Comparison of ENCODE assay signal across 8 mouse cellular contexts in the genomic region with DNA sequence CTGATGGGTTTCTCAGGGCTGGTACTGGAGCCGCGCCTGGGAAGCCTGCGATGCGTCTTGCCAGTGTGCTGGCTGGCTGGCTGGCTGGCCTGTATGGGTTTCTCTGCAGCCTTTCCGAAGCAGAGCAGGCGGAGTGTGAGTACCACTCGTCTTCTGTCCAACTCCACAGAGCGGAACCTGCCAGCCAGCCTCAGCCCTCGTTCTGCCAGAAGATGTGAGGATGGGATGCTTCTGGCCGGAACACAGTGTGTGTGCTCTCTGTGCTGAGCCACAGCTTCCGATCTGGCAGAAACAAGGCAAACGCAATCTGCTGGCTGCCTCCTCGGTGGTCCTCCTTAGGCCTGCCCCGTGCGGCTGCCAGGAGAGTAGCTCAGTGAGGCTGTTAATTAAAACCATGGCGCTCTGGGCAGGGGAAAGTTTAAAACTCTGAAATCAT.
A peak's percentile ranks its signal among the peaks of the same experiment; 100 is the strongest.
DNase-seq lines count a peak whose midpoint lies in the region.

No protein-coding gene starts in this region.

- DNase-seq in heart, adult 11 months = peak; percentile 91
- no peak for DNase-seq in heart, postnatal 25 days (ENCODE audit: low spot score)
- peak; percentile 32 for DNase-seq in R1 (ENCODE audit: low read depth, low spot score)
- peak; percentile 20 for DNase-seq in fibroblast of lung, adult 2 months (ENCODE audit: low read depth)
- peak; percentile 21 to 37 for DNase-seq in left cerebral cortex, postnatal 14 days (ENCODE audit: low spot score in 2 of 2)
- peak; percentile 30 for DNase-seq in testis, postnatal 14 days (ENCODE audit: low spot score)
- DNase-seq in urinary bladder, adult 18-20 months (ENCODE audit: low spot score in 2 of 2) = no peak
- DNase-seq in kidney, adult 9 months = no peak

- intact Hi-C loops in heart, postnatal 25 days (cut with DNase I) = no loop called here
- intact Hi-C loops in left cerebral cortex, postnatal 14 days (cut with DNase I) = no loop called here

Comparison
In these comparisons a context has a peak if more than half of its experiments do, and no peak if none do; other contexts are left out.
1. DNase-seq: peak in heart, adult 11 months (single experiment), R1 (single experiment), fibroblast of lung, adult 2 months (single experiment), left cerebral cortex, postnatal 14 days (2 of 2) and testis, postnatal 14 days (single experiment); none in heart, postnatal 25 days (single experiment), urinary bladder, adult 18-20 months (0 of 2) and kidney, adult 9 months (single experiment).